Mouse (Mus musculus) C2C12 (cell line): ENCODE measurements around the gene Bag1.

ENCODE experiments used
- CEBPB ChIP-seq: IDR thresholded peaks from one replicate; pipeline ENCODE4 v1.6.1; 2011; ENCODE audit warnings: low read depth, mild to moderate bottlenecking, control low read depth, moderate library complexity
- CTCF ChIP-seq: IDR thresholded peaks from one replicate; pipeline ENCODE4 v1.5.1; 2011; ENCODE audit not compliant: control insufficient read depth, insufficient read depth, insufficient read length
- FOSL1 ChIP-seq: IDR thresholded peaks from one replicate; pipeline ENCODE4 v1.8.0; 2011; ENCODE audit warnings: mild to moderate bottlenecking, low read length; ENCODE audit not compliant: poor library complexity, insufficient read depth, severe bottlenecking
- MAX ChIP-seq: IDR thresholded peaks from one replicate; pipeline ENCODE4 v1.6.1; 2011; ENCODE audit warnings: mild to moderate bottlenecking, control low read depth
- MYOD1 ChIP-seq: IDR thresholded peaks from one replicate; pipeline ENCODE4 v1.6.1; 2011; ENCODE audit warnings: low read depth; ENCODE audit not compliant: control insufficient read depth, insufficient read length
- MYOG ChIP-seq: IDR thresholded peaks from one replicate; pipeline ENCODE4 v1.6.1; 2011; ENCODE audit not compliant: control insufficient read depth, insufficient read length; ENCODE audit errors: extremely low read depth
- USF1 ChIP-seq: IDR thresholded peaks from one replicate; pipeline ENCODE4 v1.6.1; 2011; ENCODE audit warnings: low read depth, mild to moderate bottlenecking, control low read depth, moderate library complexity

GRCm38 (mm10) chr4:40948160-40948708, at the start of gene Bag1, which contains the start of gene Chmp5:
- no peak for TF ChIP-seq CTCF
- no peak for TF ChIP-seq FOSL1
- no peak for TF ChIP-seq MYOG
- TF ChIP-seq MAX: no peak
- no peak for TF ChIP-seq CEBPB
- TF ChIP-seq MYOD1: no peak
- TF ChIP-seq USF1: no peak
